Mouse (Mus musculus) ES-Bruce4 (cell line): ENCODE results near the gene Armc8.

Source experiments
- CTCF ChIP-seq: IDR thresholded peaks from one replicate; pipeline ENCODE4 v1.8.1; 2011; ENCODE audit warnings: low read depth, low read length
- EP300 ChIP-seq: IDR thresholded peaks from 2 replicates; pipeline ENCODE4 v1.6.1; 2011; ENCODE audit warnings: low read depth, low read length; ENCODE audit not compliant: insufficient read depth
- POLR2A ChIP-seq: IDR thresholded peaks from one replicate; pipeline ENCODE4 v1.8.1; 2011; ENCODE audit warnings: low read length; ENCODE audit not compliant: insufficient read depth

DNA sequence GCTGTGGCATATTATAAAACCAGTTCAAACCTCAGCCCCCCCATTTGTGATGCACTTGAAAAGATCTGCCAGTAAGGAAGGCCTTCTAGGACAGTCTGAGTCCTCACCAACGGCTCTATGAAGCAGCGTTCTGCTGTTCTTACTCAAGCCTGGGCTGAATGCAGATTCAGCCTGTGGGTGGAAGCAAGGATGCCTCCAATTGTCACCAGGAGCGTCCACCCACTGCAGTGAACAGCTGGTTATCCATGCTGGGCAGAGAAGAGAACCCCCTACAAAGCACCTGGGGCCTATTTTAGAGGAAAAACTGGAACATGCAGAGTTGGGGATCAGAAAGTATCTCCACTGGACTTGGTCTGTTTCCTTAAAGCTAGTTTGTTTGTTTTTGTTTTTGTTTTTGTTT, 138.9 kb downstream of the Armc8 start:
- no peak for TF ChIP-seq POLR2A
- TF ChIP-seq CTCF, result no peak
- no peak for TF ChIP-seq EP300
